Mouse (Mus musculus): ENCODE measurements at regions not wholly inside any gene's neighbourhood (a gene's known extent, or its start where the extent isn't known, plus 50 kb on each side); places are given as distances from the start of the nearest gene placed in this dataset.
"Not testable (repeated sequence)": the region's sequence is repeated elsewhere in the genome, so short reads cannot be mapped to it uniquely, and the experiment has no call there.

- no peak for DNase-seq (ENCODE audit: low spot score)
Measured at GRCm38 (mm10) chr13:7007091-7007490, 358.5 kb upstream of the Pfkp start.

- DNase-seq (ENCODE audit: low spot score) = not testable (repeated sequence)
Measured at GRCm38 (mm10) chr13:6998508-6999278, 350.1 kb upstream of the Pfkp start.

GRCm38 (mm10) chr13:6998094-6998493, 349.5 kb upstream of the Pfkp start:
- no peak for DNase-seq (ENCODE audit: low spot score)

GRCm38 (mm10) chr13:6992323-6992994, 343.9 kb upstream of the Pfkp start:
- no peak for DNase-seq (ENCODE audit: low spot score)

- no peak for DNase-seq (ENCODE audit: low spot score)
Measured at GRCm38 (mm10) chr13:6991714-6992113, 343.1 kb upstream of the Pfkp start.

- no peak for DNase-seq (ENCODE audit: low spot score)
Measured at GRCm38 (mm10) chr13:6985012-6985996, 336.7 kb upstream of the Pfkp start.

GRCm38 (mm10) chr13:6955713-6956112, 307.1 kb upstream of the Pfkp start:
- no peak for DNase-seq (ENCODE audit: low spot score)

GRCm38 (mm10) chr13:6924136-6924535, 275.6 kb upstream of the Pfkp start:
- no peak for DNase-seq (ENCODE audit: low spot score)

GRCm38 (mm10) chr13:6922357-6922721, 273.8 kb upstream of the Pfkp start:
- no peak for DNase-seq (ENCODE audit: low spot score)

GRCm38 (mm10) chr13:6921691-6922356, 273.2 kb upstream of the Pfkp start:
- no peak for DNase-seq (ENCODE audit: low spot score)

- DNase-seq (ENCODE audit: low spot score) = no peak
Measured at GRCm38 (mm10) chr13:6906000-6906399, 257.4 kb upstream of the Pfkp start.

- DNase-seq (ENCODE audit: low spot score) = no peak
Measured at GRCm38 (mm10) chr13:6901682-6902081, 253.1 kb upstream of the Pfkp start.

- no peak for DNase-seq (ENCODE audit: low spot score)
Measured at GRCm38 (mm10) chr13:6897666-6898065, 249.1 kb upstream of the Pfkp start.

GRCm38 (mm10) chr13:6891458-6892076, 243.0 kb upstream of the Pfkp start:
- no peak for DNase-seq (ENCODE audit: low spot score)

GRCm38 (mm10) chr13:6889446-6889845, 240.9 kb upstream of the Pfkp start:
- DNase-seq (ENCODE audit: low spot score) = not testable (repeated sequence)

GRCm38 (mm10) chr13:6888381-6888780, 239.8 kb upstream of the Pfkp start:
- DNase-seq (ENCODE audit: low spot score) = no peak

GRCm38 (mm10) chr13:6877018-6877901, 228.7 kb upstream of the Pfkp start:
- no peak for DNase-seq (ENCODE audit: low spot score)

GRCm38 (mm10) chr13:6862186-6862585, 213.6 kb upstream of the Pfkp start:
- DNase-seq (ENCODE audit: low spot score) = no peak

GRCm38 (mm10) chr13:6859551-6859950, 211.0 kb upstream of the Pfkp start:
- no peak for DNase-seq (ENCODE audit: low spot score)
